Mouse (Mus musculus): ENCODE data around the gene Adora1. TPM values are rescaled to one million over a fixed set of nuclear protein-coding genes. Genes with fewer than 3 reads are reported as not detected.

The Adora1 gene
- total RNA-seq, 2 experiments from 2014 or later: 180 to 188 TPM

GRCm38 (mm10) chr1:134234455-134235390 lies 508 bp downstream of the Adora1 start:
- intact Hi-C loops (cut with DNase I): loop anchor here (2.0 kb wide), 1 partner anchor 30 kb away; no protein-coding TSS in a partner anchor
- Histone ChIP-seq H3K4me3 (peak overlapping the region; percentile 74), H3K27ac (peak overlapping the region; percentile 95)
- TF ChIP-seq CTCF (IDR thresholded peaks at IDR 0.05): no peak; the same call in none of the 2 replicates
- peak; percentile 67 to 72 for DNase-seq (ENCODE audit: extremely low spot score in 1 of 2, low spot score in 2 of 2)

- peak overlapping the region; percentile 74 for H3K4me3 ChIP-seq
- DNase-seq (ENCODE audit: extremely low spot score in 1 of 2, low spot score in 2 of 2): no peak
- intact Hi-C loops (cut with DNase I): loop anchor here (2.0 kb wide), 1 partner anchor 29 kb away; no protein-coding TSS in a partner anchor
- peak overlapping the region; percentile 95 for H3K27ac ChIP-seq
- no peak for TF ChIP-seq CTCF (IDR thresholded peaks at IDR 0.05)
Measured at GRCm38 (mm10) chr1:134233681-134234454, 1.4 kb downstream of the Adora1 start.

- DNase-seq (ENCODE audit: extremely low spot score in 1 of 2, low spot score in 2 of 2): peak in 1 of 2 experiments; percentile 66
- no peak for TF ChIP-seq CTCF (IDR thresholded peaks at IDR 0.05)
- intact Hi-C loops (cut with DNase I): no loop called here
- Histone ChIP-seq H3K4me3 (peak overlapping the region; percentile 74), H3K27ac (peak overlapping the region; percentile 95)
Measured at GRCm38 (mm10) chr1:134232778-134233531, 2.3 kb downstream of the Adora1 start.

- Histone ChIP-seq H3K27ac (peak overlapping the region; percentile 95), H3K4me3 (peak overlapping the region; percentile 74)
- TF ChIP-seq CTCF (IDR thresholded peaks at IDR 0.05): no peak
- DNase-seq (ENCODE audit: extremely low spot score in 1 of 2, low spot score in 2 of 2): no peak
- intact Hi-C loops (cut with DNase I): no loop called here
Measured at GRCm38 (mm10) chr1:134232326-134232725, 2.9 kb downstream of the Adora1 start.

GRCm38 (mm10) chr1:134231681-134232080 lies 3.5 kb downstream of the Adora1 start:
- no peak for TF ChIP-seq CTCF (IDR thresholded peaks at IDR 0.05)
- peak overlapping the region; percentile 74 for H3K4me3 ChIP-seq
- H3K27ac ChIP-seq: peak overlapping the region; percentile 95; the same call in 1 of the 2 replicates
- intact Hi-C loops (cut with DNase I): no loop called here
- DNase-seq (ENCODE audit: extremely low spot score in 1 of 2, low spot score in 2 of 2): no peak

GRCm38 (mm10) chr1:134231270-134231669 lies 4.0 kb downstream of the Adora1 start:
- Histone ChIP-seq H3K4me3 (peak overlapping the region; percentile 74), H3K27ac (peak overlapping the region; percentile 95)
- intact Hi-C loops (cut with DNase I): no loop called here
- no peak for TF ChIP-seq CTCF (IDR thresholded peaks at IDR 0.05)
- no peak for DNase-seq (ENCODE audit: extremely low spot score in 1 of 2, low spot score in 2 of 2)

- peak overlapping the region; percentile 95 for H3K27ac ChIP-seq
- no peak for DNase-seq (ENCODE audit: extremely low spot score in 1 of 2, low spot score in 2 of 2)
- no peak for TF ChIP-seq CTCF (IDR thresholded peaks at IDR 0.05)
- H3K4me3 ChIP-seq: peak overlapping the region; percentile 74; the same call in 1 of the 2 replicates
- intact Hi-C loops (cut with DNase I): no loop called here
Measured at GRCm38 (mm10) chr1:134230638-134231228, 4.5 kb downstream of the Adora1 start.

GRCm38 (mm10) chr1:134229806-134230575 lies 5.2 kb downstream of the Adora1 start:
- H3K4me3 ChIP-seq: peak overlapping the region; percentile 74; the same call in 1 of the 2 replicates
- peak overlapping the region; percentile 95 for H3K27ac ChIP-seq
- no peak for TF ChIP-seq CTCF (IDR thresholded peaks at IDR 0.05)
- intact Hi-C loops (cut with DNase I): no loop called here
- DNase-seq (ENCODE audit: extremely low spot score in 1 of 2, low spot score in 2 of 2): no peak

GRCm38 (mm10) chr1:134226739-134227138 lies 8.5 kb downstream of the Adora1 start:
- H3K4me3 ChIP-seq: no peak overlapping the region
- no peak overlapping the region for H3K27ac ChIP-seq
- no peak for DNase-seq (ENCODE audit: extremely low spot score in 1 of 2, low spot score in 2 of 2)
- no peak for TF ChIP-seq CTCF (IDR thresholded peaks at IDR 0.05)
- intact Hi-C loops (cut with DNase I): no loop called here

- no peak for TF ChIP-seq CTCF (IDR thresholded peaks at IDR 0.05)
- no peak for DNase-seq (ENCODE audit: extremely low spot score in 1 of 2, low spot score in 2 of 2)
- Histone ChIP-seq H3K27ac (no peak overlapping the region), H3K4me3 (no peak overlapping the region)
- intact Hi-C loops (cut with DNase I): no loop called here
Measured at GRCm38 (mm10) chr1:134225375-134225774, 9.9 kb downstream of the Adora1 start.
